Mouse (Mus musculus): Measurements from ENCODE around the gene Zfand3. TPM values are rescaled to one million over a fixed set of nuclear protein-coding genes. Genes with fewer than 3 reads are reported as not detected.

Zfand3 gene
- polyA plus RNA-seq, 1 experiment from 2014 or later: 55.5 TPM

GRCm38 (mm10) chr17:30145596-30146149 lies 141.1 kb downstream of the Zfand3 start:
- no peak for DNase-seq (ENCODE audit: low spot score)
- WGBS: 74% methylated on average over 10 of the region's 10 CpGs

DNA sequence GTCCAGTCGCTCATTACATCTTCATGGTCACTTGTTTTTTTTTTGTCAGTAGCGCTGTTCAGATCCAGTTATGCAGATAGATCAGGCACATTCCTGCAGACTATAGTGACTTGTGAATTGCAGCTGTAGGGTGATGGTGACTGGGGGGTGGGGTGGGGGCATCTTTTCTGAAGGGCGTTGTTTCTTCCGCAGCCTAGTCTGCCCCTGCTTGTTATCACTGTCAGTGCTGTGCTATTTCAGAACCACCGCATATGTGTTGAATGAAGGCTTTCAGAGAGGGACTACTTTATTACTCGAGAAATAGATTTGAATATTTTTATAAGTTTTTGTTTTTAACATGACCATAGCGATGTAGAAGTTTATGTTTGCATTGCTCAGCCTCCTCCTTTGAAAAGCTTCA lies 142.0 kb downstream of the Zfand3 start:
- H3K9me3 ChIP-seq (replicated peaks; ENCODE audit: low read length): no peaks in the 10 kb centered on the region
- H3K27ac ChIP-seq: no peak overlapping the region
- WGBS: 84% methylated on average over 7 of the region's 7 CpGs
- no peak overlapping the region for H3K4me3 ChIP-seq (replicated peaks; ENCODE audit: low read depth, low read length)
- H3K9ac ChIP-seq (ENCODE audit: low read depth, low read length): no peak overlapping the region
- no peak for TF ChIP-seq CTCF (IDR thresholded peaks at IDR 0.05; ENCODE audit: low read depth)
- no peaks in the 10 kb centered on the region for H3K27me3 ChIP-seq (ENCODE audit: insufficient read depth, low read length)
- DNase-seq (ENCODE audit: low spot score): no peak
- ATAC-seq (replicated peaks; ENCODE audit: low FRiP score, low read depth): no peak
- peaks cover 17% of the 10 kb centered on the region for H3K4me1 ChIP-seq (replicated peaks; ENCODE audit: insufficient read depth, low read length)
- 0 out of 2 replicates have a peak, but pooled peaks cover 4% of the 10 kb centered on the region for H3K36me3 ChIP-seq (ENCODE audit: insufficient read depth, low read length)
- H3K4me2 ChIP-seq (ENCODE audit: low read length): no peak overlapping the region

More at GRCm38 (mm10) chr17:30145596-30146149, 141.1 kb downstream of the Zfand3 start:
- Histone ChIP-seq H3K27ac (no peak overlapping the region), H3K9me3 (replicated peaks; ENCODE audit: low read length) (no peaks in the 10 kb centered on the region), H3K9ac (ENCODE audit: low read depth, low read length) (no peak overlapping the region), H3K36me3 (ENCODE audit: insufficient read depth, low read length) (0 out of 2 replicates have a peak, but pooled peaks cover 4% of the 10 kb centered on the region), H3K27me3 (ENCODE audit: insufficient read depth, low read length) (no peaks in the 10 kb centered on the region), H3K4me2 (ENCODE audit: low read length) (no peak overlapping the region), H3K4me3 (replicated peaks; ENCODE audit: low read depth, low read length) (no peak overlapping the region), H3K4me1 (replicated peaks; ENCODE audit: insufficient read depth, low read length) (peaks cover 17% of the 10 kb centered on the region)
- TF ChIP-seq CTCF (IDR thresholded peaks at IDR 0.05; ENCODE audit: low read depth): no peak
- no peak for ATAC-seq (replicated peaks; ENCODE audit: low FRiP score, low read depth)

- Histone ChIP-seq H3K27ac (no peak overlapping the region), H3K4me3 (replicated peaks; ENCODE audit: low read depth, low read length) (no peak overlapping the region), H3K9me3 (replicated peaks; ENCODE audit: low read length) (no peaks in the 10 kb centered on the region), H3K36me3 (ENCODE audit: insufficient read depth, low read length) (0 out of 2 replicates have a peak, but pooled peaks cover 4% of the 10 kb centered on the region), H3K4me1 (replicated peaks; ENCODE audit: insufficient read depth, low read length) (peaks cover 17% of the 10 kb centered on the region), H3K4me2 (ENCODE audit: low read length) (no peak overlapping the region), H3K9ac (ENCODE audit: low read depth, low read length) (no peak overlapping the region), H3K27me3 (ENCODE audit: insufficient read depth, low read length) (no peaks in the 10 kb centered on the region)
- WGBS: 67% methylated on average over 1 of the region's 1 CpGs
- TF ChIP-seq CTCF (IDR thresholded peaks at IDR 0.05; ENCODE audit: low read depth): no peak
- no peak for DNase-seq (ENCODE audit: low spot score)
- no peak for ATAC-seq (replicated peaks; ENCODE audit: low FRiP score, low read depth)
Observed at GRCm38 (mm10) chr17:30147897-30148296, 143.4 kb downstream of the Zfand3 start.

GRCm38 (mm10) chr17:30148320-30148719 lies 143.8 kb downstream of the Zfand3 start:
- Histone ChIP-seq H3K4me2 (ENCODE audit: low read length) (no peak overlapping the region), H3K9ac (ENCODE audit: low read depth, low read length) (no peak overlapping the region), H3K4me1 (replicated peaks; ENCODE audit: insufficient read depth, low read length) (peaks cover 15% of the 10 kb centered on the region), H3K9me3 (replicated peaks; ENCODE audit: low read length) (no peaks in the 10 kb centered on the region), H3K4me3 (replicated peaks; ENCODE audit: low read depth, low read length) (no peak overlapping the region), H3K27ac (no peak overlapping the region), H3K27me3 (ENCODE audit: insufficient read depth, low read length) (no peaks in the 10 kb centered on the region), H3K36me3 (ENCODE audit: insufficient read depth, low read length) (0 out of 2 replicates have a peak, but pooled peaks cover 4% of the 10 kb centered on the region)
- 77% methylated on average over 6 of the region's 6 CpGs for WGBS
- TF ChIP-seq CTCF (IDR thresholded peaks at IDR 0.05; ENCODE audit: low read depth): no peak
- no peak for DNase-seq (ENCODE audit: low spot score)
- no peak for ATAC-seq (replicated peaks; ENCODE audit: low FRiP score, low read depth)

DNA sequence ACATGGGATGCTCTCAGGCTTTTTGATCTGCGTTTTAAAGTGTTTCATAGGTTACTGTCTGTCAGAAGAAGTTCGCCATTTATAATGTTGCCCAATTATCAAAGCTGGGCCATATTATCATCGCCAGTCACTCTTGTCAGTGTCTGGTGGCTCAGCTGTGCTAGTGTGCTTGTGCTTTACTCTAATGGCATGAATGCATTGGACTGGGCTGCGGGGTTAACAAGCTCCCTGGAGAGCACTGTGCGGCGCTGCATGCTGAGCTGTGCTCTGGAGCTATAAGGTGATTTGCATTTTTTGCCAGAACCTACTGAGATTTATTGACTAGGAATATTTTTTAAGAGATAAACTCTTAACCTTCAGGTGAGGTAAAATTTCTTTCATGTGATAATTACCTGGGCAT lies 145.4 kb downstream of the Zfand3 start:
- H3K4me2 ChIP-seq (ENCODE audit: low read length): no peak overlapping the region
- WGBS: 89% methylated on average over 6 of the region's 6 CpGs
- H3K27ac ChIP-seq: no peak overlapping the region
- H3K4me1 ChIP-seq (replicated peaks; ENCODE audit: insufficient read depth, low read length): peaks cover 6% of the 10 kb centered on the region
- no peak overlapping the region for H3K4me3 ChIP-seq (replicated peaks; ENCODE audit: low read depth, low read length)
- H3K27me3 ChIP-seq (ENCODE audit: insufficient read depth, low read length): no peaks in the 10 kb centered on the region
- ATAC-seq (replicated peaks; ENCODE audit: low FRiP score, low read depth): no peak
- TF ChIP-seq CTCF (IDR thresholded peaks at IDR 0.05; ENCODE audit: low read depth): no peak
- H3K36me3 ChIP-seq (ENCODE audit: insufficient read depth, low read length): no peaks in the 10 kb centered on the region
- DNase-seq (ENCODE audit: low spot score): no peak
- H3K9ac ChIP-seq (ENCODE audit: low read depth, low read length): no peak overlapping the region
- H3K9me3 ChIP-seq (replicated peaks; ENCODE audit: low read length): no peaks in the 10 kb centered on the region

- Histone ChIP-seq H3K4me3 (replicated peaks; ENCODE audit: low read depth, low read length) (no peak overlapping the region), H3K4me2 (ENCODE audit: low read length) (no peak overlapping the region), H3K36me3 (ENCODE audit: insufficient read depth, low read length) (no peaks in the 10 kb centered on the region), H3K9ac (ENCODE audit: low read depth, low read length) (no peak overlapping the region), H3K9me3 (replicated peaks; ENCODE audit: low read length) (no peaks in the 10 kb centered on the region), H3K4me1 (replicated peaks; ENCODE audit: insufficient read depth, low read length) (no peaks in the 10 kb centered on the region), H3K27ac (no peak overlapping the region), H3K27me3 (ENCODE audit: insufficient read depth, low read length) (no peaks in the 10 kb centered on the region)
- TF ChIP-seq CTCF (IDR thresholded peaks at IDR 0.05; ENCODE audit: low read depth): no peak
- DNase-seq (ENCODE audit: low spot score) (no peak), ATAC-seq (replicated peaks; ENCODE audit: low FRiP score, low read depth) (no peak)
- WGBS: 59% methylated on average over 4 of the region's 4 CpGs
Observed at GRCm38 (mm10) chr17:30154144-30154543, 149.6 kb downstream of the Zfand3 start.

- no peaks in the 10 kb centered on the region for H3K27me3 ChIP-seq (ENCODE audit: insufficient read depth, low read length)
- no peaks in the 10 kb centered on the region for H3K36me3 ChIP-seq (ENCODE audit: insufficient read depth, low read length)
- H3K4me3 ChIP-seq (replicated peaks; ENCODE audit: low read depth, low read length): no peak overlapping the region
- ATAC-seq (replicated peaks; ENCODE audit: low FRiP score, low read depth) (no peak), DNase-seq (ENCODE audit: low spot score) (no peak)
- 74% methylated on average over 1 of the region's 1 CpGs for WGBS
- no peaks in the 10 kb centered on the region for H3K4me1 ChIP-seq (replicated peaks; ENCODE audit: insufficient read depth, low read length)
- H3K27ac ChIP-seq: no peak overlapping the region
- no peak overlapping the region for H3K4me2 ChIP-seq (ENCODE audit: low read length)
- no peak overlapping the region for H3K9ac ChIP-seq (ENCODE audit: low read depth, low read length)
- TF ChIP-seq CTCF (IDR thresholded peaks at IDR 0.05; ENCODE audit: low read depth): no peak
- H3K9me3 ChIP-seq (replicated peaks; ENCODE audit: low read length): no peaks in the 10 kb centered on the region
Observed at GRCm38 (mm10) chr17:30154861-30155260, 150.3 kb downstream of the Zfand3 start.
